Mouse (Mus musculus): ENCODE measurements around the gene Gm17349. TPM values are rescaled to one million over a fixed set of nuclear protein-coding genes. Genes with fewer than 3 reads are reported as not detected.

The Gm17349 gene
- polyA plus RNA-seq, 1 experiment from 2014 or later: not detected

DNA sequence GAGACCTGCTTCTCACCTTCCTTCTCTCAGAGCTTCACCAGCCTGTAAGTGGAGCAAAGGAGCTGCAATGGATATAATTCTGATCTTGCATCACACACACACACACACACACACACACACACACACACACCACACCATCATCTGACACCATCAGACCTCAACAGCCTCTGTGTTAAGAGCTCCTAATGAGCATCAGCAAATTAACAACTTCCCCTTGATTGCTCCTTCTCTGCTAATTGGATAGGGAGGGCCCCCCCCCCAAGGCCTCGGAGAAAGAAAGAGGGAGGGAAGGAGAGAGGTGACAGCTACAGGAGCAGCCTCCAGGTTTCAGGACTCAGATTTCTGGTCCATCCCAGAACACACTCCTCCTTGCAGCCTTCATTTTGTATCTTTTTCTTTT is 35.9 kb downstream of the Gm17349 start:
- Histone ChIP-seq H3K4me2 (no peak overlapping the region), H3K27me3 (ENCODE audit: control insufficient read depth, insufficient read depth, low read length) (peaks cover 64% of the 10 kb centered on the region), H3K4me3 (ENCODE audit: low read depth, low read length) (no peak overlapping the region), H3K9ac (ENCODE audit: low read depth, low read length) (no peak overlapping the region), H3K36me3 (ENCODE audit: control insufficient read depth, insufficient read depth, low read length) (no peaks in the 10 kb centered on the region), H3K9me3 (replicated peaks; ENCODE audit: control insufficient read depth, low read length) (no peaks in the 10 kb centered on the region), H3K4me1 (ENCODE audit: control insufficient read depth, insufficient read depth, low read length) (peaks cover 19% of the 10 kb centered on the region), H3K27ac (ENCODE audit: low read depth, low read length) (no peak overlapping the region)
- WGBS (ENCODE audit: insufficient replicate concordance): 0% methylated on average over 1 of the region's 1 CpGs
- ATAC-seq (replicated peaks; ENCODE audit: insufficient number of reproducible peaks, low FRiP score, low TSS enrichment): no peak

DNA sequence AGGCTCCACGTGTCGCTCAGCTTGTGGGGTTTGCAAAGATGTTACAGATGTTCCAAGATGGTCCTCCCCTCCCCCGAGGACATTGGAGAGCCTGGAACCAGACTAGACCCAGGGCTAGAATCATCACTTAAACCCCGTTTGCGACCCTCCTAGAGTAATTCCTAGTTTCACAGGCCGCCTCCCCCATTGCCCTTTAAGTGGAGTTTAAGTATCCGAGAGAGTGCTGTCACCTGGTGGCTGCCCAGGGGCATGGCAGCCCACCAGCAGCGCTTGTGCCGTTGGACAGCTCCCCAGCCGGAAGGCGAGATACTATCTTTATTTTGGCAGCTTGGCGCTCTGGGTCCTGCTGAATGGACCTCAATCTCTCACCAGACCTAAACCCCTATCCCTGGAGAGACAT is 36.4 kb downstream of the Gm17349 start:
- WGBS (ENCODE audit: insufficient replicate concordance): 3% methylated on average over 12 of the region's 12 CpGs
- Histone ChIP-seq H3K4me3 (ENCODE audit: low read depth, low read length) (no peak overlapping the region), H3K4me1 (ENCODE audit: control insufficient read depth, insufficient read depth, low read length) (peaks cover 25% of the 10 kb centered on the region), H3K4me2 (peak overlapping the region; percentile 5), H3K9ac (ENCODE audit: low read depth, low read length) (no peak overlapping the region), H3K36me3 (ENCODE audit: control insufficient read depth, insufficient read depth, low read length) (no peaks in the 10 kb centered on the region), H3K27ac (ENCODE audit: low read depth, low read length) (no peak overlapping the region), H3K27me3 (ENCODE audit: control insufficient read depth, insufficient read depth, low read length) (peaks cover 61% of the 10 kb centered on the region), H3K9me3 (replicated peaks; ENCODE audit: control insufficient read depth, low read length) (no peaks in the 10 kb centered on the region)
- no peak for ATAC-seq (replicated peaks; ENCODE audit: insufficient number of reproducible peaks, low FRiP score, low TSS enrichment)

DNA sequence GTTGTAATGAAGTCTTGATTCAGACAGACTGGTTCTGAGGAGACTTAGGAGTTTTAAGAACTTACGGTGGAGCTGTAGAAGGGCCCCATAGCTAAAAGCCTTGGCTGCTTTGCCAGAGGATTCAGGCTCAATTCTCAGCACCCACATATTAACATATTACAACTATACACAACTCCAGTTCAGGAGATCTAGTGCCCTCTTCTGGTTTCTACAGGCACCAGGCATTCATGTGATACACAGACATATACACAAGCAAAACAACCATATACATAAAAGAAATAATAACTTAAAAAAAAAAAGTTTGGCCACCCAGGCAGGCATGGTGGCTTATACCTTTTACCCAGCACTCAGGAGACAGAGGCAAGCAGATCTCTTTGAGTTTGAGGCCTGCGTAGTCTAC is 37.7 kb downstream of the Gm17349 start:
- Histone ChIP-seq H3K27me3 (ENCODE audit: control insufficient read depth, insufficient read depth, low read length) (peaks cover 48% of the 10 kb centered on the region), H3K9me3 (replicated peaks; ENCODE audit: control insufficient read depth, low read length) (no peaks in the 10 kb centered on the region), H3K9ac (ENCODE audit: low read depth, low read length) (no peak overlapping the region), H3K4me2 (no peak overlapping the region), H3K4me3 (ENCODE audit: low read depth, low read length) (no peak overlapping the region), H3K27ac (ENCODE audit: low read depth, low read length) (no peak overlapping the region), H3K36me3 (ENCODE audit: control insufficient read depth, insufficient read depth, low read length) (no peaks in the 10 kb centered on the region), H3K4me1 (ENCODE audit: control insufficient read depth, insufficient read depth, low read length) (peaks cover 28% of the 10 kb centered on the region)
- ATAC-seq (replicated peaks; ENCODE audit: insufficient number of reproducible peaks, low FRiP score, low TSS enrichment): no peak
- WGBS (ENCODE audit: insufficient replicate concordance): 95% methylated on average over 2 of the region's 2 CpGs

DNA sequence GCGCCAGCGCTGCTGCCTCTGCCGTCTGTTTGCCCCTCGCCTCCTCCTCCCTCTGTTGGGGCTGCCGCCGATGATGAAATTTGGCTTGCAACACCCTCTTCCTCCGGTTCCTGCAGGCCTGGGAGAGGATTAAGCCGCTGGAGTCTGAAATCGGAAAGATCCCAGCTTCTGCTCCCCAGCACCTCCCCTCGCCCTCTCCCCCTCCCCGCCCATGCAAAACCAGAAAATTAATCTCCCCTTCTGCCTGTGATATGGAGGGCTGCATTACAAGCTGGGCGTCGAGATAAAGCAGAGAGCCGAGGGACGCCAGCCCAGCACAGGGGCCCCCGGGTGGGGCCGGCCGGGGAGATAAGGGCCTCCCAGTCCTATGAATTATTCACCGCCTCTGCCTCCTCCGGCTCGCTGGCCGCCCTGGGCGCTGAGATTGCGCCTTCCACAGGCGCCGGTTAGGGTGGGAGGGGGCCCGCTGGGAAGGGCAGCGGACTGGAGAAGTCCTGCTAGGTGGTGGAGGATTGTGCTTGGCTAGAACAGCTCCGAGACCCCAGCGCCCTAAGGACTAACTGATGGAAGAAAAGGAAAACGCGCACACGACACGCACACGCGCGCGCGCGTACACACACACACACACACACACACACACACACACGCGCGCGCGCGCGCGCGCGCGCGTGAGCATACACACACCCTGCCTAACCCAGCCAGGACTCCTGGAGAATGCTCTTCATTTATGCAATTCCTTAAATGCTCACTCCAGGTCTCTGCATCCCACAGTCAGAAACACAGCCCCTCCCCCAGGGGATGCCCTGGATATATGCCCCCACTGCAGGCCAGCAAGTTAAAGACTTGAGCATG is 40.5 kb downstream of the Gm17349 start:
- H3K36me3 ChIP-seq (ENCODE audit: control insufficient read depth, insufficient read depth, low read length): no peaks in the 10 kb centered on the region
- peak; percentile 78 for ATAC-seq (replicated peaks; ENCODE audit: insufficient number of reproducible peaks, low FRiP score, low TSS enrichment)
- WGBS (ENCODE audit: insufficient replicate concordance): under 1% methylated on average over 44 of the region's 52 CpGs
- peak overlapping the region; percentile 33 for H3K4me3 ChIP-seq (ENCODE audit: low read depth, low read length)
- peak overlapping the region; percentile 69 for H3K27ac ChIP-seq (ENCODE audit: low read depth, low read length)
- peaks cover 24% of the 10 kb centered on the region for H3K27me3 ChIP-seq (ENCODE audit: control insufficient read depth, insufficient read depth, low read length)
- no peaks in the 10 kb centered on the region for H3K9me3 ChIP-seq (replicated peaks; ENCODE audit: control insufficient read depth, low read length)
- peak overlapping the region; percentile 76 for H3K4me2 ChIP-seq
- H3K9ac ChIP-seq (ENCODE audit: low read depth, low read length): peak overlapping the region; percentile 52
- H3K4me1 ChIP-seq (ENCODE audit: control insufficient read depth, insufficient read depth, low read length): peaks cover 28% of the 10 kb centered on the region

DNA sequence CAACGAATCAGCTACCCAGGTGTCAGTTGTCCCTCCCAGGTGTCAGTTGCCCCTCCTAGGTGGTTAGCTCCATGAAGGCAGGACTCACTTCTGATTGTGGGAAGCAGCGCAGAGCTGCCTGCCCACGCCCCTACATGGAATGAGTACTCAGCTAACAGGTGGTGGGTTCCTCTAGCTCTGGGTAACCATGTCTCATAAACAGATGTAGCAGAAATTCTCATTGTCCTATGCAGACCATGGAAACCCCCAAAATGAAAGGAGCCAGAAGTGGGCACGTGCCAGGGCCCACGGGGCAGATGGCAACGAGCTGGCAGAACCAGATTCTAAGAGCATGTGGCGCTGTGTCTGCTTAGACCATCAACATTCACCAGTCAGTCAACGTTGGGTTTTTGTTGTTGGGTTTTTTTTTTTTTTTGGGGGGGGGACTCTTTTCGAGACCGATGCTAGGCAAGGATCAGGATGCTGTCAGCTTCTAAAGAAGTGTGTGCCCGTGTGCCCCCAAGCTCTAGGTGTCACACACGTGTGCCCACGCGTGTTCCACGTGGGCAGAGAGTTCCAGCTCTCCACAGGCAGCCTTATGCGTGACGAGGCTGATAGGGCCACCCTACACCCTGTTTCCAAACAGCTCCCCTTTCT is 41.2 kb downstream of the Gm17349 start:
- Histone ChIP-seq H3K4me1 (ENCODE audit: control insufficient read depth, insufficient read depth, low read length) (peaks cover 28% of the 10 kb centered on the region), H3K27ac (ENCODE audit: low read depth, low read length) (peak overlapping the region; percentile 69), H3K9me3 (replicated peaks; ENCODE audit: control insufficient read depth, low read length) (no peaks in the 10 kb centered on the region), H3K27me3 (ENCODE audit: control insufficient read depth, insufficient read depth, low read length) (peaks cover 17% of the 10 kb centered on the region), H3K4me3 (ENCODE audit: low read depth, low read length) (peak overlapping the region; percentile 33), H3K9ac (ENCODE audit: low read depth, low read length) (peak overlapping the region; percentile 52), H3K4me2 (peak overlapping the region; percentile 76), H3K36me3 (ENCODE audit: control insufficient read depth, insufficient read depth, low read length) (no peaks in the 10 kb centered on the region)
- peak; percentile 18; the same call in 1 of the 2 replicates for ATAC-seq (replicated peaks; ENCODE audit: insufficient number of reproducible peaks, low FRiP score, low TSS enrichment)
- 2% methylated on average over 17 of the region's 17 CpGs for WGBS (ENCODE audit: insufficient replicate concordance)

DNA sequence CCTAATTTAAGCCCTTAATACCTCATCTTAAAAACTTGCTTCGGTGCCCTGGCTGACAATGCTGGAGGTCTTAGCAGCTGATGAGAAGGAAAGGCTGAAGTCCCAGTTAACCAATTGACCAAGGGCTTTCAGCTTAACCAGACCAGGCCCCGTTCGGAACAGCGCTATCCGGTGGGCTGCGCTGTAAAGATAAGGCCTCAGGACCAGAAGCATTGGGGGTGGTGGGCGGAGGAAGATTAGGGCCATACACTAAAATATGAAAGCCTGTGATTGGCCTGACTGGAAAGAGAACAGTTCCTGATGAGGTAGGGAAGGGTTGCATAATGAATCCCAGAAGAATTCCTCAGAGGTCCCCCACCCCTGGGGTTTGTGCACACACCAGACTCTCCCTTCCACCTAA is 42.9 kb downstream of the Gm17349 start:
- Histone ChIP-seq H3K36me3 (ENCODE audit: control insufficient read depth, insufficient read depth, low read length) (no peaks in the 10 kb centered on the region), H3K9me3 (replicated peaks; ENCODE audit: control insufficient read depth, low read length) (no peaks in the 10 kb centered on the region), H3K4me2 (0 out of 2 replicates have a peak overlapping the region, but pooled peaks have one; percentile 2), H3K4me1 (ENCODE audit: control insufficient read depth, insufficient read depth, low read length) (peaks cover 24% of the 10 kb centered on the region), H3K27ac (ENCODE audit: low read depth, low read length) (peak overlapping the region; percentile 37; the same call in 1 of the 2 replicates), H3K27me3 (ENCODE audit: control insufficient read depth, insufficient read depth, low read length) (peaks cover 14% of the 10 kb centered on the region), H3K4me3 (ENCODE audit: low read depth, low read length) (no peak overlapping the region), H3K9ac (ENCODE audit: low read depth, low read length) (no peak overlapping the region)
- no peak for ATAC-seq (replicated peaks; ENCODE audit: insufficient number of reproducible peaks, low FRiP score, low TSS enrichment)
- 20% methylated on average over 7 of the region's 7 CpGs for WGBS (ENCODE audit: insufficient replicate concordance)

DNA sequence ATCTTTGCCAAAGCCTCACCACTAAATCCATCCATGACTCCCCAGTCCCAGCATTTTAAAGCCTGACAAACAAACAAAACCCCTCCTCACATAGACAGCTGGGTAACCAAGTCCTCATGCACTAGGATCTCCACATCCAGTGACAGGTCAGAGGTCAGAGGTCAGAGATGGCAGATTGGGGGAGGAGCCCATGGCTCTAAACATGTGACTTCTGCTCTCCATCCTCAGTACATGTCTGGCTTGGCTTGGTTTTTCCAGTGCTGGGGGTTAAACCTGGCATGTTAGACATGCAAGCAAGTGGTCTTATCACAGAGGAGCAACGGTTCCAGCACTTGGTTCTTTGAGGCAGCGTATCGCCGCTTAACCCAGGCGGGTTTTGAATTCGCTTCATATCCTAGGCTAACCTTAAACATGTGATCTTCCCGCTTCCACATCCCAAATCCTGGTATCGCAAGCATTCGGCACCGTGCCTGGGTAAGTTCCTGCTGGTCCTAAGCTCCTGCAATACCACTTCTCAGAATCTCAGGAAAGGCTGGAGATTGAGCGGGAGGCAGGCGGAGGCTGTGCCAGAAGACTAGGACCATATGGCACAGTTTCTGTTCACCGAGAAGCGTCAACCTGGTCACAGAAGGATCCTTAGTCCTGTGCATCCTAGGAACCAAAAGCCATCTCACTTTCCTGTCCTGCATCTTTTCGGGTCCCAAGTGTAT is 44.0 kb downstream of the Gm17349 start:
- no peak overlapping the region for H3K9ac ChIP-seq (ENCODE audit: low read depth, low read length)
- no peaks in the 10 kb centered on the region for H3K9me3 ChIP-seq (replicated peaks; ENCODE audit: control insufficient read depth, low read length)
- H3K4me2 ChIP-seq: no peak overlapping the region
- H3K27me3 ChIP-seq (ENCODE audit: control insufficient read depth, insufficient read depth, low read length): peaks cover 17% of the 10 kb centered on the region
- no peaks in the 10 kb centered on the region for H3K36me3 ChIP-seq (ENCODE audit: control insufficient read depth, insufficient read depth, low read length)
- ATAC-seq (replicated peaks; ENCODE audit: insufficient number of reproducible peaks, low FRiP score, low TSS enrichment): no peak
- H3K27ac ChIP-seq (ENCODE audit: low read depth, low read length): no peak overlapping the region
- peaks cover 24% of the 10 kb centered on the region for H3K4me1 ChIP-seq (ENCODE audit: control insufficient read depth, insufficient read depth, low read length)
- WGBS (ENCODE audit: insufficient replicate concordance): 89% methylated on average over 15 of the region's 15 CpGs
- H3K4me3 ChIP-seq (ENCODE audit: low read depth, low read length): no peak overlapping the region

DNA sequence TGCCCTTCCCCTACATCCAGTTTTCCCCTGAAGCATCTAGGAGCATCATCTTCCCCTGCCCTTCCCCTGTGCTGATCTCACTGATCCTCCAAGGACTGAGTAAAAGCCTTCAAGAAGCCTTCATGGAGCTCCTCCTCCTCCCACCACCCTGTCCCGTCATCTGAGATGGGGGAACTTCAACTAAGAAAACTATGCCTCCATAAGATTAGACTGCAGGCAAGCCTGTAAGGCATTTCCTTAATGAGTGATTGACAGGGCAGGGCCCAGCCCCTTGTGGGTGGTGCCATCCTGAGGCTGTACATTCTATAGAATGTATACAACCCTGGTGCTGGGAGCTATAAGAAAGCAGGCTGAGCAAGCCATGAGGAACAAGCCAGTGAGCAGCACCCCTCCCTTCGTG is 46.9 kb downstream of the Gm17349 start:
- Histone ChIP-seq H3K4me2 (no peak overlapping the region), H3K9me3 (replicated peaks; ENCODE audit: control insufficient read depth, low read length) (no peaks in the 10 kb centered on the region), H3K27ac (ENCODE audit: low read depth, low read length) (no peak overlapping the region), H3K4me3 (ENCODE audit: low read depth, low read length) (no peak overlapping the region), H3K27me3 (ENCODE audit: control insufficient read depth, insufficient read depth, low read length) (peaks cover 29% of the 10 kb centered on the region), H3K9ac (ENCODE audit: low read depth, low read length) (no peak overlapping the region), H3K36me3 (ENCODE audit: control insufficient read depth, insufficient read depth, low read length) (no peaks in the 10 kb centered on the region), H3K4me1 (ENCODE audit: control insufficient read depth, insufficient read depth, low read length) (peaks cover 18% of the 10 kb centered on the region)
- 41% methylated on average over 2 of the region's 2 CpGs for WGBS (ENCODE audit: insufficient replicate concordance)
- 0 out of 2 replicates have a peak, but pooled peaks have one; percentile 18 for ATAC-seq (replicated peaks; ENCODE audit: insufficient number of reproducible peaks, low FRiP score, low TSS enrichment)
